Mouse (Mus musculus) urinary bladder, adult 18-20 months (tissue): ENCODE measurements around the gene Atg4d.
"Not testable (repeated sequence)": the region's sequence is repeated elsewhere in the genome, so short reads cannot be mapped to it uniquely, and the experiment has no call there.

Source experiments
- DNase-seq, 2 experiments: peaks; one replicate each; pipeline ENCODE4 v3.0.0; 2022; ENCODE audit warnings: low spot score in 2 of 2, mixed read lengths in 2 of 2

The Atg4d gene

GRCm38 (mm10) chr9:21312134-21312533 is 47.0 kb downstream of the Atg4d start, which contains the start of gene Ap1m2:
TSS of gene Ap1m2 (minus strand) at chr9:21312337.
- peak; percentile 63 to 76 for DNase-seq

- DNase-seq: peak; percentile 78 to 79
Observed at GRCm38 (mm10) chr9:21313394-21313793, 48.3 kb downstream of the Atg4d start.

DNA sequence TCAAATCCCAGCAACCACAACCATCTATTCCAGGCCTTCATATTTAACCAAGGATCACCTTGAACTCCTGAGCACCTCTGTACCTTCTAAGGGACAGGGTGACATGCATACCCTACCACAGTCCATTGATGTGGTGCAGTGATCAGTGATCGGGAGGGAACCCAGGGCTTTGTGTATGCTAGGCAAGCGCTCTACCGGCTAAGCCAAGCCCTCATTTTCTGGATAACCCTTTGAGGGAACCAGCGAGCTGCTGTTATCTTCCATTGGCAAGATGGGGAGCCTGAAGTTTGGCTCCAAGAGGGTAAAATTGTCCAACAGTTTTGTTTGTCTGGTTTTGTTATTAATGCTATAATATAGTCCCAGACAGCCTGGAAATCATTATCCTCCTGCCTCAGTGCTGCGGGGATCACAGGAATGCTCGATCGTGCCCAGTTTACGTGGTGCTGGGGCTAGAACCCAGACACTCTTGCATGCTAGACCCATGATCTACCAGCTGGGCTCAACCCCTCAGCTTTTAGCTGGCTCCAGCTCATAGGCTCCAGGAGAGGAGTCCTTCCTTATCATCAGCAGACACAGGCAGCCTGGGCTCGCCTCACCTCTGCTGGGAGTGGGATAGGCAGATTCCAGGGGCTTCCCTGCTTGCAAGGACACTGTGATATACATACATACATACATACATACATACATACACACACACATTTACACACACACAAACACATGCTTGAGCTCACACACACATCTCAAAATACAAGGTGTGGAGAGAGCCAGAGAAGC is 49.5 kb downstream of the Atg4d start:
- DNase-seq: no peak

DNA sequence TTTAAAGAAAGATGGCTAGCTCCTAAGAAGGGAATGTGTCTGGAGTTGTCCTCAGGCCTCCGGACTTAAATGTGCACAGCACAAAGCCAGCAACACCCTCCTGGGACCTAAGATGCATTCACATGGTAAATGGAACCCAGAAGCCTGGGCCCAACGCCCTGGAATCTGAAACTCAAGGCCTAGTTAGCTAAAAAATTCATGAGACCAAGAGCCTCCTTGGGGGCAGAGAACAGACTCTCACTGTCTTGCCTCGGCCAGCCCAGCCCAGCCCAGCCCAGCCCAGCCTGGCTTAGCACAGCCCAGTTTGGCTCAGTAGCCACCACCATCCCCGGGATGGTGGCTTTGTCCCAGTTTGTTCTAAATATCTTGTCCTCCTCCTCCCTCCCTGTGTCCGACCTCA is 50.3 kb downstream of the Atg4d start:
- no peak for DNase-seq

- no peak for DNase-seq
Observed at GRCm38 (mm10) chr9:21316696-21317095, 51.6 kb downstream of the Atg4d start.

GRCm38 (mm10) chr9:21318792-21319191 is 53.7 kb downstream of the Atg4d start:
- no peak for DNase-seq

- no peak for DNase-seq
Observed at GRCm38 (mm10) chr9:21319503-21319902, 54.4 kb downstream of the Atg4d start.

DNA sequence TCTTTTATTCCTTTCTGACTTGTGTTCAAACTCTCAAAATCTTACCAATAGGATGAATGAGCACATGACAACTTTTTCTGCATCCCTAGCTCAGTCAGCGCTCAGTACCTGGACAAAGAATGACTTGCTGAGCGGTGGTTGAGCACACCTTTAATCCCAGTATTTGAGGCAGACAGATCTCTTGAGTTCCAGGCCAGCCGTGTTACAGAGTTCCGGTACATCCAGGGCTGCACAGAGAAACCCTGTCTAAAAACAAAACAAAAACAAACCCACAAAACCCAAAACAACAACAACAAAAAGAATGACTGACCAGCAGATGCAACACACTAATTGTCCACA is 55.2 kb downstream of the Atg4d start:
- no peak for DNase-seq

DNA sequence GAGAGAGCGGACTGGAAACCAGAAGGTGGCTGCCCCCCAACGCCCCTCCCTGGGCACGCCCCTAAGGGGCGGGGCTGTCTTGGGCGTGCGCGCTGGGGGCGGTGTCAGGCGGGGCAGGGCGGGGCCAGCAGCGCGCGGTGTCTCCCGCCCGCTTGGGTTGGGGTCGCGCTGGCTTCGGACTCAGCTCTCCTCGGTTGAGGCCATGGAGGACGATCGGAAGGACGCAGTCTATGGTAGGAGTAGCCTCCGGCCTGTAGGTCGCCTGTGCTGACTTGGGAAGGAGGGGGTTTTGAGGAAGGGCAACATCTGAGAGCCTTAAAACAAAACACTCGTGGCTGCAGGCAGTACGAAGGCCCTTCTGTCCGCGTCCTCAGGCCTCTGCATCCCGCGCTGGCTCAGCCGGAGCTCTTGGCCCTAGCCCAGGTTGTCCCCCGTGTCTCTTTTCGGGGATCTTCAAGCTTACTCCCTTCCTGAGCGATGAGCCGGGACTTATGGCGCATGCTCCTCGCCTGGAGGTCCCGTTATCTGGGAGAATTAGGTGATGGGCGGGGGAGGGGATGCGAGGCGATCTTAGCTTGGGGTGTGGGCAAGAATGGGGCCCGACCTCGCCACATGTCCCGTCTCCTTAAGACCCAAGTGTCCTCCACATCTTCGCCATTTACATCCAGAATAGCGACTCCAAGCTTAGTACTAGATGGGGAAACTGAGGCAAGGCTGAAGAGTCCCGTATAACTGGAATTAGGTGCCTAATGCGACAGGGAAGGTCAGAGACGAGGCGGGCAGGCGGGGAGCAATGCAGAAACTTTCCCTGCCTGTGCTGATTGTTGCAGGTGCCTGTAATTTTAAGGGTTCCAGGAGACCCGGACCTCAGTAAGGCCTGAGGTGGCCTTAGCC is 55.8 kb downstream of the Atg4d start, which contains the start of gene Slc44a2:
TSS of gene Slc44a2 (plus strand) at position 80 of the 894 bp plus-strand sequence.
- peak; percentile 80 to 86 for DNase-seq

- DNase-seq: no peak
Observed at GRCm38 (mm10) chr9:21321513-21321835, 56.4 kb downstream of the Atg4d start.

GRCm38 (mm10) chr9:21322211-21322916 is 57.3 kb downstream of the Atg4d start:
- DNase-seq: no peak

DNA sequence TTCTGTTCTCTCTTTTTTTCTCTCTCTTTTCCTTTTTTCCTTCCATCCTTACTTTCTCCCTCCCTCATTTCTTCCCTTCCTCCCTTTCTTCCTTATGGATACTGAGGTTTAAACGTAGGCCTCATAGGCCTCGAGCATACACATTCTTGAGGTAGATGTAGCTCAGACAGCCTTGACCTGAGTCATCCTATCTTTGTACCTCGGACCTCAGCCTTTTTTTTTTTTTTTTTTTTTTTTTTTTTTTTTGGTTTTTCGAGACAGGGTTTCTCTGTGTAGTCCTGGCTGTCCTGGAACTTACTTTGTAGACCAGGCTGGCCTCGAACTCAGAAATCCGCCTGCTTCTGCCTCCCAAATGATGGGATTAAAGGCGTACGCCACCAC is 57.8 kb downstream of the Atg4d start:
- not testable (repeated sequence) for DNase-seq

GRCm38 (mm10) chr9:21324269-21324668 is 59.2 kb downstream of the Atg4d start:
- DNase-seq: no peak
